Mouse (Mus musculus) ovary, adult 18-20 months (tissue): ENCODE results near the gene Vmn1r91.
"Not testable (repeated sequence)": the region's sequence is repeated elsewhere in the genome, so short reads cannot be mapped to it uniquely, and the experiment has no call there.

Experiments used
- DNase-seq: peaks from one replicate; pipeline ENCODE4 v3.0.0; 2022; ENCODE audit warnings: low spot score, mixed read lengths

Vmn1r91 gene

DNA sequence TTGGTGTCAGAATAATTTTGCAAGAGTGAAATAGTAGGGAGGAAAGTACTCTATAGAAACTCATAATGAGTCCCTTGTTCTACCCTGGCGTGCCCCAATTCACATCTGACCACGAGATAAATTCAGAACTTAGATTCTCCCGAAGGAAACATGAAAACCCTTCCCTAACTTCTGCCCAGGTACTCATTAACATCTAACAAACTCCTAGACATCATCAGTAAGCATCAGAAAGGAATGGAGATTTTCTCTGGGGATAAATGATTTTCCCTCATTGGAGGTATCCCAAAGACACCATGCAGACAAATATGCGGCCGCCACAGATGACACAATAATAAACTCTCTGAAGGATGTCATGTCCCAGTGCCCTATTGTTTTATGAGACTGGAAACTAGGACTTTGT lies at the start of gene Vmn1r91:
Vmn1r91 (plus strand) TSS at position 301 of the 400 bp plus-strand sequence.
- DNase-seq, result not testable (repeated sequence)

DNA sequence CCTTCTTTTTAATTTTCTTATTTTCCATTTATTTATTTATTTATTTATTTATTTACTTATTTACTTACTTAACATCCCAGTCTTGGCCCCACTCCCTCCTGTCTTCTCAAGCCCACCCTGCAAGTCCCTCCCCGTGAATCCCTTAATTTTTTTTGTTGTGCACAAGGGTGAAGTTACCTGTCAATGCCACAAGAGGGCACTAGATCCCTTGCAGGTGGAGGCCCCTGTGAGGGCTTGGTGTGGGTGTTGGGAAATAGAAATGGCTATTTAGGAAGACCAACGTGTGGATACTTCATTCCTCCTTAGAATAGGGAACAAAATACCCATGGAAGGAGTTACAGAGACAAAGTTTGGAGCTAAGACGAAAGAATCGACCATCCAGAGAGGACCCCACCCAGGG lies 35.4 kb upstream of the Vmn1r91 start:
- DNase-seq, result not testable (repeated sequence)

DNA sequence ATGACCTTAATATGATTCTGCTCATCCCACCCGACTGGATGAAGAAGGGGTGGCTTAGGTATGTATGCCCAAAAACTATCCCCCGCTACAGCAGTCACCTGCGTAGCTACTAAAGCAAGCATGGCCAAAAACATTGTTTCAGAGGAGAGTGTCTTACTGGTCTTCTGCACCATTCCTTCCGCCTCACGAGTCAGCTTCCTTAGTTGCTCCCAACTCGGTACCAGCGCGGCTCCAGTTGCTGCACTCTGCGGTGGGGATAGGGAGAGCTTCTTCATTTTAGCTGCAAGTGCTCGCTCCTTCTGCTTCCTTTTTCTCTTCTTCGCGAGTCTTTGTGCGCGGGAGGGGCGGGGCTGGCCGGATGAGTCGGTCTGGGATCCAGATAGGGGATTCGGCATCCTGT lies 21.4 kb upstream of the Vmn1r91 start:
- not testable (repeated sequence) for DNase-seq

DNA sequence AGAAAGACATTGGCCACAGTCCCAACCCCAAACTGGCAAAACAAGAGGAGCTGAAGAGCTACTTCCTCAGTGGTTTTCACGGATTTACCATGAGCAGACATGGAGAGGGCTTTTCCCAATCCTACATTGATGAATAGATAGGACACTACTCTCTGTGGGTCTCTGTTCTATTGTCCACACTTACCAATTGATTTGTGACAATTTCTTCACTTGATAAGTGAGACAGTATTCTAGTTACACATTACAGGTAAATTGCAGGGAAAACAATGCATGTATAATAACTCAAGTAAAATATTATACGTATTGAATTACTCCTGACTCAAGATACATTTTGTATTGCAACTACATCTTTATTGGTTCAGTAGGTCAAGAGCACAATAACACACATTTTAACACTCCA lies 23.0 kb downstream of the Vmn1r91 start, which contains the start of gene Gm16442:
Gm16442 (minus strand) TSS at position 101 of the 400 bp plus-strand sequence.
- DNase-seq, result not testable (repeated sequence)

DNA sequence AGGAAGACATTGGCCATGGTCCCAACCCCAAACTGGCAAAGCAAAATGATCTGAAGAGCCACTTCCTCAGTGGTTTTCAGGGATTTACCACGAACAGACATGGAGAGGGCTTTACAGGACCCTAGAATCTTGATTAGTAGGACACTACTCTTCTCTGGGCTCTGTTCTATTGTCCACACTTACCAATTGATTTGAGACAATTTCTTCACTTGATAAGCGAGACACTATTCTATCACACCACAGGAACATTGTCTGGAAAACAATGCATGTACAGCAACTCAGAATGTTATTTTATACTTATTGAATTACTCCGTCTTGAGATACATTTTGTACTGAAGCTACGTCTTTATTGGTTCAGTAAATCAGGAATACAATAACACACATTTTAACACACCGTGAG lies 39.5 kb downstream of the Vmn1r91 start, which contains the start of gene Vmn1r93:
Vmn1r93 (minus strand) TSS at position 101 of the 400 bp plus-strand sequence.
- not testable (repeated sequence) for DNase-seq
